Mouse (Mus musculus) kidney, embryonic 16.5 days (tissue): ENCODE measurements at regions not wholly inside any gene's neighbourhood (a gene's known extent, or its start where the extent isn't known, plus 50 kb on each side); places are given as distances from the start of the nearest gene placed in this dataset.

ENCODE experiments used
- ATAC-seq: fragments of 200-750 bp; cut with Nextera tagmentation; 2 replicates; pipeline ENCODE4 v1.8.0; 2017; ENCODE audit warnings: moderate TSS enrichment; ENCODE audit not compliant: low FRiP score, low TSS enrichment
- H3K27ac ChIP-seq: fragments of 300-500 bp; sonication (generic); 2 replicates; pipeline ENCODE4 v1.5.1; 2014; ENCODE audit warnings: low read length
- H3K27me3 ChIP-seq: fragments of 300-500 bp; sonication (generic); 2 replicates; pipeline ENCODE4 v1.6.1; 2014; ENCODE audit warnings: low read length, control low read depth, mixed read lengths; ENCODE audit not compliant: insufficient read depth
- H3K36me3 ChIP-seq: fragments of 300-500 bp; sonication (generic); 2 replicates; pipeline ENCODE4 v1.6.1; 2014; ENCODE audit warnings: low read length, control low read depth, mixed read lengths; ENCODE audit not compliant: insufficient read depth
- H3K4me1 ChIP-seq: fragments of 300-500 bp; sonication (generic); 2 replicates; pipeline ENCODE4 v1.6.1; 2014; ENCODE audit warnings: low read length, control low read depth, mixed read lengths; ENCODE audit not compliant: insufficient read depth
- H3K4me2 ChIP-seq: fragments of 300-500 bp; sonication (generic); replicated peaks from 2 replicates; pipeline ENCODE4 v1.6.1; 2014; ENCODE audit warnings: low read depth, low read length
- H3K4me3 ChIP-seq: fragments of 300-500 bp; sonication (generic); 2 replicates; pipeline ENCODE4 v1.5.1; 2014; ENCODE audit warnings: mild to moderate bottlenecking, low read length
- H3K9ac ChIP-seq: fragments of 300-500 bp; sonication (generic); replicated peaks from 2 replicates; pipeline ENCODE4 v1.6.1; 2014; ENCODE audit warnings: low read length
- H3K9me3 ChIP-seq: fragments of 300-500 bp; sonication (generic); 2 replicates; pipeline ENCODE4 v1.6.1; 2016; ENCODE audit warnings: low read length, control low read depth
- WGBS: fragments of 180-500 bp; shearing (Covaris S2); extraction: QIAGEN DNeasy Blood & Tissue Kit; methylation state at CpG from one replicate; pipeline ENCODE4 v1.1.7; 2014; 5-methylcytosine and 5-hydroxymethylcytosine counted together

DNA sequence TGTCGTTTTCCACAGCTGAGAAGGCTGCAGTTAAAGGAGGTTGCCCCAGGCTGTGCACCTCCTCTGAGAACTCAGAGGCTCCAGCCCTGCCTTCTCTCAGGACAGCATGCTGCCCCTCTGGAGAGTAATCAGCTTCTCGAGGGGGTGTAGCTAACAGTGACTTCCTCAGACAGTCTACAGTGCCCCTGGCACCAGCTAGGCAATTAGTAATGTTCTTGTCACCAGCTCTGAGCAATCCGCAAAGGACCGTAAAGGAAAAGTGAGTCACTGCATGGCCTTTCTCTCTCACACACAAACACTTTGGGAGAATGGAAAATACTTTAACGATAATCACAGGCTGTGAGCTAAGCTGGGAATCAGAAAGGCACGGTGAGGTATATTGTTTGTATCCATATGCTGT is 288.8 kb downstream of the Mtx2 start:
- no peak overlapping the region for H3K27ac ChIP-seq
- no peaks in the 10 kb centered on the region for H3K9me3 ChIP-seq
- H3K36me3 ChIP-seq: no peaks in the 10 kb centered on the region
- H3K9ac ChIP-seq: no peak overlapping the region
- H3K4me3 ChIP-seq: no peak overlapping the region
- no peak overlapping the region for H3K4me2 ChIP-seq
- 28% methylated on average over 6 of the region's 6 CpGs for WGBS
- H3K27me3 ChIP-seq: no peaks in the 10 kb centered on the region
- H3K4me1 ChIP-seq: peaks cover 7% of the 10 kb centered on the region
- ATAC-seq: no peak

DNA sequence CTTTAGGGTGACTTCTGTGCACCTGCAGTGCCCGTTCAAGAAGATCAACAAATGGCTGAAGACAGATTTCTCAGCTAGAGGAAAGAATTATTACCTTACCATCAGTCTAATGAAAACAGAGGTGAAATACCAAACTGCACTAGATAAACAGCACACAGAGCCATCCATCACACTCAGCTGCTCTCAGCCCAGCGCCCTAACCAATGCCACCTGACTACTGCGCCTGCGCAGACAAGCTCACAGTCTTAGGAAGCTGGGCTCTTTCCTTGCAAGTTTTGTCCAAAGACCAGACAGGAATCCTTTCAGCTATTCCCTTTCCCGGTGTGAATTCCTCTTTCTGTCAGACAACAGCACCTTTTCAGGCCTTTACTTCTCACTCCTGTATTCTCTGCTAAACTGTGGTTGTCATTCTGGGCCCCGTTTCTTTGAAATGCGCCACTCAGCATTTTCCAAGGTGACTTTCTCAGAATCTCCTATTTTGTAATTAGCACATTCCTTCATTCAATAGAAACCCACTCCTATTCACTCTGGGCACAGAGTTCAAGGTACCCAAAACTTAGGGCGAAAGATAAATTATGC is 292.8 kb downstream of the Mtx2 start:
- H3K4me3 ChIP-seq: no peak overlapping the region
- no peak overlapping the region for H3K4me2 ChIP-seq
- 57% methylated on average over 8 of the region's 8 CpGs for WGBS
- no peak overlapping the region for H3K27ac ChIP-seq
- no peak for ATAC-seq
- no peak overlapping the region for H3K9ac ChIP-seq
- H3K4me1 ChIP-seq: peaks cover 7% of the 10 kb centered on the region
- no peaks in the 10 kb centered on the region for H3K9me3 ChIP-seq
- no peaks in the 10 kb centered on the region for H3K27me3 ChIP-seq
- no peaks in the 10 kb centered on the region for H3K36me3 ChIP-seq

DNA sequence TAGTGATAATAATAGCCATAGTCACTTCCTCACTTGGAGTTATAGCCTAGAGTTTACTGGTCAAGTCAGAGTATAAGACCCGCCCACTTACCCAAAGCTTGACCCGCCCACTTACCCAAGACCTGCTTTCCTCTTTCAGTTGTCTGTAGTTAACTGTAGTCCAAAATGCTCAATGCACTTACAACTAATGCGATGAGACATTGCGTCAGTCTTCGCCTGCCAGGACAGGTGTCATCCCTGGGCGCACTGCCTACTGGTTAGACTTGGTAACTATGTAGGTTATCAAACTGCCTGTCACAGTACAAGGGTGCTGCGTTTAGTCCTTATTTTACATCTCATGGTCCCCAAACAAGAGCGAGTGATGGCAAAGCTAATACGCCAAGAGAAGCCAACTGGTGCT is 294.0 kb downstream of the Mtx2 start:
- WGBS: 96% methylated on average over 9 of the region's 9 CpGs
- no peak for ATAC-seq
- H3K4me2 ChIP-seq: no peak overlapping the region
- H3K9ac ChIP-seq: no peak overlapping the region
- H3K27me3 ChIP-seq: no peaks in the 10 kb centered on the region
- no peaks in the 10 kb centered on the region for H3K36me3 ChIP-seq
- peaks cover 1% of the 10 kb centered on the region for H3K4me1 ChIP-seq
- H3K27ac ChIP-seq: no peak overlapping the region
- no peak overlapping the region for H3K4me3 ChIP-seq
- no peaks in the 10 kb centered on the region for H3K9me3 ChIP-seq

DNA sequence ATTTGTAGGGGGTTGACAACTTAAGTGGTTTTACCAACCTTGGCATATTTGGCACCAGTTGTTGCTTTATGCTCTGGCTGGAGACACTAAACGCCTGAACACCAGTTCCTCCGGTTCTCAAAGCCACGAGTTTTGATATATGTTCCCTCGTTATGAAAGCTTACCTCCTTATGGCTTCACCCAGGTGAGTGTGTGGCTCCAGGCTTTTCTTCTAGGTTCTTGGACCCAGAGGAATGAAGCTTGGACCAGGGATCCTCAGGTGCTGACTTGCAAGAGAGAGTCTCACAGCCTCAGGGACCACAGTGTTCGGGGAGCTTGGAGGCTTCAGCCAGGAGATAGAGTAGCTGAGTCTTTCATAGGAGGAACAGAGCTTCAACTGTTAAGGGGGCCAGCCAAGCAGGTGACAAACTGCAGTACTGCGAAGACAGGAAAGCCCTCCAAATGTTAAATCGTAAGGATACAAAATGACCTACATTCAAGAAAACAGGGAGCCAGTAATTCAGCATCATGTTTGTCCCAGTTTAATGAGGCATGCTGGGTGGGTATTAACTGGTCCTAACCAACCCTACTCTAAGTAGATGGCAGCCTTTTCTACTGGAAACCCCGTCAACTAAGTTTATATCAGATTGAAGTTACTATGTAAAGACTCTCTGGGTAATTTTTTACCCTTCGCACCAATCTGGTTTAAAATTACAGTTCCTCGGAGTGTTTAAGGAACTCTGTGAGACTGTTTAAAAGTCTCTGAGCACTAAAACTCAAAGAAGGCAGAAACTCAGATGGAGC is 307.9 kb downstream of the Mtx2 start:
- Histone ChIP-seq H3K4me3 (peak overlapping the region; percentile 28), H3K9ac (peak overlapping the region; percentile 62), H3K27ac (peak overlapping the region; percentile 88), H3K9me3 (no peaks in the 10 kb centered on the region), H3K27me3 (peaks cover 7% of the 10 kb centered on the region), H3K4me1 (peaks cover 11% of the 10 kb centered on the region), H3K36me3 (no peaks in the 10 kb centered on the region), H3K4me2 (peak overlapping the region; percentile 43)
- ATAC-seq: peak; percentile 46
- WGBS: 54% methylated on average over 10 of the region's 10 CpGs

DNA sequence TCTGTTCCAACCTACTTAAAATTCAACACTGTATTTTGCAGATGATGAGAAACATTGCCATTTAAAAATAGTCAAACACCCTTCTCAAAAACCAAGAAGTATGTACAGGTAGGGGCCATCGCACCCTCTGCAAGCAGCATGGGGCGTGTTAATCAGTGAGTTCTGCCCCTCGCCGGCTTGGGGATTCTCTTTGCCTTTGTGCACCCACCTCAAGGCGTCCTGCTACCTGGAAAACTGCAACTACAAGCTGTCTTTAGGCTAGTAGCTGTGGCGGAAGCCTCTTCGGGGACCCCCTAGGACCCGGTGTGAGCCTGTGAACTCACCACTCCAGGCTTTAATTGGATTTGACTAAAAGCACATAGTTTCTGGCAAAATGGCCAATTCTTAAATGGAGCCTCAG is 311.0 kb downstream of the Mtx2 start:
- Histone ChIP-seq H3K27me3 (peaks cover 7% of the 10 kb centered on the region), H3K9ac (peak overlapping the region; percentile 67), H3K9me3 (no peaks in the 10 kb centered on the region), H3K4me3 (peak overlapping the region; percentile 58), H3K36me3 (no peaks in the 10 kb centered on the region), H3K4me1 (peaks cover 21% of the 10 kb centered on the region), H3K27ac (peak overlapping the region; percentile 83), H3K4me2 (peak overlapping the region; percentile 98)
- WGBS: 37% methylated on average over 8 of the region's 8 CpGs
- ATAC-seq: no peak

DNA sequence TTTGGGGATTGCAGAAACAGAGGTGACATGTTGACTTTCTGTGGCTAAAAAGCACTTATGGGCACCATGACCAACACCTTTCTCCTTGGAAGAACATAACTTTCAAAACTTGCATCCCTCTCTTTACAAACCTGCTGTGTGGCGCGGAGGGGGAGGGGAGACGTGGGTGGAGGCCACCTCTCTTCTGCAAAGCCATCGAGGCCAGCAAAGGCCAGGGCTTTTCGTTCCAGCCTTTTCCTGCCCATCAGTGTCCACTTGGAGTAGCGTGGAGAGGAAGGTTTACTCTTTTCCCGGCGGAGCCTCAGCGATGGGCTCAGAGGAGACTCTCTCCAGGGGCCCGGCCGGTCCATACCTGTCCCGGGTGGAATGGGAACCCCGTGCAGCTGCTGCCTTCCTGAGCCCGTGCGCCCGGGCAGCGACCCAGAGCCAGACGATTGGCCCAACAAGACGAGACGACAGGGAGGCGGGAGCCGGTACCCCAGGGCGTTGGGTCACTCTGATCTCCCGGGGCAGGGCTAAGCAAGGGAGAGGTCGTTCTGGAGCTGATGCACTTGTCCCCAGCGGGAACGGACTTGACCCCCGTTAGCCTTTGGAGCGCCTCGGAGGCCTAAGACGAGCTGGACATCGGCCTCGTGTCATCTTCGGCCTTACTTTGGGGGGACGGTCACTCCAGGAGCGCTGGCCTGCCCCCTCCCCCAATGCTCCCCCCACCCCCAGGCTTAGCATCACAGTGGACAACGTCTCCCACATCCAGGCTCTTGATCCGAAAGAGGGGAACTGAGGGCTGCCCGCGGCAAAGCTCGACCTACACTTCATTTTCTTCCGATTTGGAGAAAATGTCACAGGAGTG is 311.8 kb downstream of the Mtx2 start:
- H3K36me3 ChIP-seq: no peaks in the 10 kb centered on the region
- peak overlapping the region; percentile 67 for H3K9ac ChIP-seq
- peak overlapping the region; percentile 83 for H3K27ac ChIP-seq
- peak; percentile 67 for ATAC-seq
- H3K27me3 ChIP-seq: peaks cover 4% of the 10 kb centered on the region
- WGBS: 3% methylated on average over 42 of the region's 42 CpGs
- H3K4me1 ChIP-seq: peaks cover 21% of the 10 kb centered on the region
- peak overlapping the region; percentile 98 for H3K4me2 ChIP-seq
- no peaks in the 10 kb centered on the region for H3K9me3 ChIP-seq
- peak overlapping the region; percentile 58 for H3K4me3 ChIP-seq

DNA sequence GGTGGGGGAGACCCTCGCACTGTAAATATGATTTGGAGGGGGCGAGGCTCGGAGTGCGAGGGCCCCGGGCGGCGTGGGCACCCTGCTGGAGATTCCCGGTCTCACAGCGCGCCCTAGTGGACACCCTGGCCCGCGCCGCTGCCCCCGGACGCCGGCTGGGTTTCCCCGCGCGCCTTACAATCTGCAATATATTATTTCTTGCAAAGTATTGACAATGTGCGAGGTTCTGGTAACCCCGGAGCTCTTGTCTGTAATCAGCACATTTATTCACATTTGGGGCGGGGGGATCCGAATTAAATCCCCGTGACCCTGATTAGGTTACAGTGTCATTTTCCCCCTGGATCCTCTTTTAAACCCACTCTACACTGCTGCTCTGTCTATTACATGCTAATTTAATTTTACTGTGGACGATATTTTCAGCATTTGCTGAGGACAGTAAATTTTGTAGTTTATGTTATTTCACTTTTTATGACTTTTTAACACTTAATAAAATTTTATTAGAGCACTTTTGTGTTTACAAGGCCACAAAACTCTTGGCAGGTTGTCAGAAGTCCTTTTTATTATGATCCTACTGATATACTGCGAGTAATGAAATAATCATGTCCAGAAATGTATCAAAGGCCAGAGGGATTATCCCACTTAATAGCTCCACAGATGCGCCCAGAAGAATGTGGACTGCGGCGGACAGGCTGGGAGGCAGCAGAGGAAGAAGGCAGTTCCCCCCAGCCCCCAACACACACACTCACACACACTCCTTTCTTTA is 312.6 kb downstream of the Mtx2 start:
- Histone ChIP-seq H3K9me3 (no peaks in the 10 kb centered on the region), H3K9ac (peak overlapping the region; percentile 67), H3K4me3 (peak overlapping the region; percentile 58), H3K27me3 (peaks cover 4% of the 10 kb centered on the region), H3K27ac (no peak overlapping the region; the same call in 1 of the 2 replicates), H3K4me1 (peaks cover 24% of the 10 kb centered on the region), H3K36me3 (no peaks in the 10 kb centered on the region), H3K4me2 (peak overlapping the region; percentile 98)
- 6% methylated on average over 29 of the region's 29 CpGs for WGBS
- peak; percentile 72 for ATAC-seq

DNA sequence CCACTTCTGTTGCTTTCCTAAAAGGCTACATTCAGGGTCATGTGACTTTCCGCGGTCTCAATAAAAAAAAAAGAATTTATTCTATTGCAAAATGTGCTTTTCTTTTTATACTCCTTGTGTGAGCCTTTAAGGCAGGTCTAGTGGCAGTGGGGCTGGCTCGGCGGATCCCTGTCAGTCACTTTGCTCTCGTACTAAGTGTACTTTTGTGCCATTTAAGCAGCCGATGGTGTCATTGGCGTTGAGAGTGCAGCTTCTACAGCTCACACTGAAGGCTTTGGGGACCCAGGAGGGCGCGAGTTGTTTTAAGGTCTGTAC is 313.1 kb downstream of the Mtx2 start:
- WGBS: 34% methylated on average over 9 of the region's 9 CpGs
- Histone ChIP-seq H3K27ac (no peak overlapping the region), H3K4me3 (no peak overlapping the region), H3K4me2 (peak overlapping the region; percentile 14), H3K9ac (no peak overlapping the region), H3K27me3 (peaks cover 4% of the 10 kb centered on the region), H3K9me3 (no peaks in the 10 kb centered on the region), H3K4me1 (peaks cover 24% of the 10 kb centered on the region), H3K36me3 (no peaks in the 10 kb centered on the region)
- ATAC-seq: no peak

DNA sequence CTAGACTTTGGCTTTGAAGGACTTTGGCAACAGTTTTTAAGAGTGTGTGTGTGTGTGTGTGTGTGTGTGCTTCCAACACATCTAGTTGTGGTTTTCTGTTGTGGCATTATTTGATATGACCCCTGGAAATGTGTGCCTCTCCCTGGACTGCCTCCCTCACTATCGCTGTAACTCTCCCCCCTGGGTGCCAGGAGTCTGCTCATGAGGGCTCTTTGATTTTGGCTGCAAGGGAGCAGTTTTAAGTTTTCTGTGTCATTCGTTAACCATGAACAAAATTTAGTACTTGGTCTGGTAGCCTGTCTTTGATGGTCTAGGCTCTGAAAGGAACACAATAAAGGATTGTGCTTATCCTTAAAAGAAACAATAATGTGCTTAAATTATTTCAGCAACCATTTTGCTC is 313.9 kb downstream of the Mtx2 start:
- Histone ChIP-seq H3K4me3 (no peak overlapping the region), H3K27ac (no peak overlapping the region), H3K27me3 (peaks cover 4% of the 10 kb centered on the region), H3K9ac (no peak overlapping the region), H3K4me2 (no peak overlapping the region), H3K4me1 (peaks cover 24% of the 10 kb centered on the region), H3K36me3 (no peaks in the 10 kb centered on the region), H3K9me3 (no peaks in the 10 kb centered on the region)
- no peak for ATAC-seq
- WGBS: 62% methylated on average over 2 of the region's 2 CpGs
